Mouse (Mus musculus) telencephalon, adult 2 months (tissue): ENCODE measurements around the gene Ifnl2.
"Not testable (repeated sequence)": the region's sequence is repeated elsewhere in the genome, so short reads cannot be mapped to it uniquely, and the experiment has no call there.

Source experiments
- DNase-seq: peaks from one replicate; pipeline ENCODE4 v3.0.0-alpha.2; 2011; ENCODE audit warnings: low read depth, low spot score

Gene Ifnl2

DNA sequence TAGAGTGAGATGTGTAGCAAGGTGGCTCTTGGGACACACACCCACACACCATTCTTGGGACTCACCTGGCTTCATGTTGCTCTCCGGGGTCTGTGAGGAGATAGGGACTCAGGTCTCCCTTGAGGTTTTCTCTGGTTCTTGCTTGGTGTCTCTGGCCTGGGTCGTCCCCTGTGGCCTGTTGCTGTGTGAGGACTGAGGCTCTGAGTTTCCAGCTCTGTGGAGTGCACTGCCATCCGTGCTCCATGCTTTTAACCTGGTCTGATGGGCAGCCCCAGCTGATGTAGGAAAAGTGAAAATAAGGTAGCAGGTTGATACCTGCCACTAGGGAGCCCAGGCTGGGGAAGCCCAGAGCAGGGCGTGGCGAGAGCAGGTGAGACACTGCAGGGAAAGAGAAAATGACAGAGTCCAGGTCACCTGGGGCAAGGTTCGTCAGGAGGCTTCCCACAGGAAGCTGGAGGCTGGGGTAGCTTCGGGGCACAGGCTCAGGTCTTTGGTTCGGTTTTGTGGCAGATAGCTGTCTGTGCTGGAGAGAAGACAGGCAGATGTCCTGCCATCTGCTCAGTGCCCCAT is at the start of gene Ifnl2:
Ifnl2 (minus strand) TSS at position 51 of the 570 bp plus-strand sequence.
- not testable (repeated sequence) for DNase-seq

DNA sequence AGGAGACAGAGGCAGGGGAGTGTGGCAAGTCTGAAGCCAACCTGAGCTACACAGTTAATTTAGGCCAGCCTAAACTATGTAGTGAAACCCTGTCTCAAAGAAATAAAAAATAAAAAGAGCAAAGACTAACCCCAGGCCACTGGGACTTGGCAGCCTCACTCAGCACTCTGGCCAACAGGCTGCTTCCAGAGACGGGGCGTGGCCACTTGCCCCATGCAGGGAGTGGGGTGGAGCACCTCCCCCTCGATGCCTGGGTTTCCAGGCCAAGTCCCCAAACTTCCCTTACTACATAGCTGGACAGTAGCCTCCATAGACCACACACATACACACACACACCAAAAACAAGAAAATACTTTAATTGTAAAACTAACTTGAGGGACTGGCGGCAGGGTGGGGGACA is 48.2 kb upstream of the Ifnl2 start:
- DNase-seq = no peak

DNA sequence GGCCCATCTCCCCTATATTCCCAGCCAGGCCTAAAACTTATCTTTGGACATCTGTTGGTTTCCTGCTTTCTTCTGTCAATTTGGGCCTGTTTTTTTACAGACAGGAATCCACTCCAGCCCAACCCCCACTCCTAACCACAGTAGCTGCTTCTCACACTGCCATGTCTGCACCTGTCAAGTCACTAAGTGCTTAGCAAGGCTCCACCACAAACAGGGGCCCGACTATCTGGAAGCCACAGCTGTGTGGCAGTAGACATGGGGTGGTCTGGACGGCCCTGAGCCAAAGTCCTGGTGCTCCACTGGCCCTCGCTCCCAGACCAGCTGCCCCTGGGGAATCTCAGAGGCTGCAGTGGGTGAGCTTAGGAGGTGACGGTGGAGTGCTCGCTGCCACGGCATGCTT is 47.5 kb upstream of the Ifnl2 start:
- no peak for DNase-seq

DNA sequence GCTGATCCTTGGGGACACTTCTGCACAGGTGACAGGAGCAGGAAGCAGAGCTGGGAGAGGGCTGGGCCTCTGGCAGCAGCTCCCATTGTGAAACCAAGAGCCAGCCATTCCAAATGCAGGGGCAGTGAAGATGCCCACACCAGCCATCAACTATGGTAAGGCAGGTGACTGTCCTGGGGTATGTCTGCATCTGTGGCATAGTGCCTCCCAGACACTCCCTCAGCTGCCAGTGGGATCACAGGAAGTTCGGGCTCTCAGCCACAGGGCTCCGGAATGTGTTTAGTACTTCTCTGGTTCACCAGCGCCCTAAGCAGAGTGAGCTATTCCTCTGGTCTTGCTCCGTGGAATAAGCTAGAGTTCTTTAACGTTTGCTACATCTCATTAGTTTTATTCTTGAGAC is 46.8 kb upstream of the Ifnl2 start:
- no peak for DNase-seq

DNA sequence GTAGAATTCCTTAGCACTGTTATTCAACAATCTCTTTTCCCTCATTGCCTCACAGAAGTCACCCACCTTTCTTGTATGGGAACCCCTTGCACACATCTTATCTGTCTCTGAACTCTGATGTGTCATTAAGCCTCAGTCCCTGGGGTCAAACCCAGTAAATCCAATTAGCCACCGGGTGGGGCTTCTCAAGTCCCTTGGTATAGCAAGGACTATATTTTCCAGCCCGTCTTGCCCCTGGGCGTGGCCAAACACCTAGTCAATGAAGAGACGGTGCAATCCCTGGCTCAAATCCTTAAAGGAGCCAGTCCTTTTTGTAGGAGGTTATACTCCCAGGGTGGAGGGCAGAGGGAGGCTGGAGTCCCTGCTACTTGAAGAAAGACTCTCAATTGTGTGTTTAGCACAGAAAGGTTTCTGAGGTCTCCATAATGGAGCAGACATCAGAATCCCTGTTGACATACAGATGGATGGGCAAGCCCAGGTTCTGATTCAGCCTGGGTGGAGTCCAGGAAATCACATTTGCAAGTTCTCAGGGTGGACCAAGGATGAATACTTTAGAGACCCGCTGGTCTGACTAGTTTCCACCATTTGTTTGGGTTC is 45.8 kb upstream of the Ifnl2 start:
- no peak for DNase-seq

DNA sequence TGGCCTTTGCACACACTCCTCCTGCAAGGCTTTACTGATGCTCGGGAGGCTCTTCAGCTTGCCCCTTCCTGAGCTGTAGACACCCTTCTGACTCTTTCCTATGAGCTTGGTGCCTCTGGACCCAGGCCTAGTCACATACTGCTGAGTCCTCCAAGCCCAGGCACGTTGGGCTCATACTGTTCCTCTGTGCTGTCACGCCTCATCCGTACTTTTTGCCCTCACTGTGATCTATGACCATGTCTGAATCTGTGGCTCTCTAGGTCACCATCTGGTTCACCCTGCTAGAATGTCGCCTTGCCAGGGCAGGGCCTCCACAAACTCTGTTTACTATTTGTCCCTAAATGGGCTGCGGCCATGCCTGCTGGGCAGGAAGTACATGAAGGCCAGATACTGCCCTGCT is 42.8 kb upstream of the Ifnl2 start:
- DNase-seq = no peak

DNA sequence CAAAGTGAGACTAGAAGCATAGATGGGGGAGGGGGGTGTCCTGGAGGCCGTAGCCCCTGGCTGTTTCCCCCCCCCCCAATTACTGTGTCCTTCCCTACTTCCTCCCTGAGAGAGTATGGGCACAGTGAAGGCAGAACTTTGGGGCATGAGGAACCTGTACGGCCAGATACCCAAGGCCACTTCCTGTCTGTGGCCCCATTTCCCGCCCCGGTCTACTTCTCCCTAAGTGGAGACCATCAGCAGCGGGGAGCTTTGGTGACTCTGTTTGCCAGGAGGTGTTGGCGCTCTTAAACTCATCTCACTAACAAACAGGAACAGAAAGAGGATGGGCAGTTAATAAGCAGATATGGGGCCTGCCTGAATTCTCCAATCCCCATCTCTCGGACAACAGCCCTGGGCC is 37.4 kb upstream of the Ifnl2 start:
- no peak for DNase-seq

DNA sequence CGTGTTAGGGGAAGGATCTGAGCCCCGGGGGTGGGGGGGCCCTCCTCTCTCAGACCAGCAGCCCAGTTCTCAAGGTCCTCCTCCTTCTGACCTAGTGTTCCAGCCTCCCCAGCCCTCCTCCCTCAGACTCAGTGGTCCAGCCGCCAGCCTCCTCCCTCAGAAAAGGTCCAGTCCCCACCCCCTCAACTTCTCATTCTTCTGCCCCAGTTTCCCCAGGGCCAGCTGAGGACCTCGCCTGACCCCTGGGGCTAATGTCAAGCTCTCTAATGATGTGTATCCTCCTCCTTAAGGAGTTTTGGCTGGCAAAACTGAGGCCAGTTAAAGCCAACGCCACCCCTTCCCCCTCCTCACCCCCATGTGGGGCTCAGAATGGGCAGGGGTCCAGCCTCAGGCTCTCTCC is 36.9 kb upstream of the Ifnl2 start, which contains the start of gene Nccrp1:
Nccrp1 (minus strand) TSS at position 101 of the 400 bp plus-strand sequence.
- no peak for DNase-seq

DNA sequence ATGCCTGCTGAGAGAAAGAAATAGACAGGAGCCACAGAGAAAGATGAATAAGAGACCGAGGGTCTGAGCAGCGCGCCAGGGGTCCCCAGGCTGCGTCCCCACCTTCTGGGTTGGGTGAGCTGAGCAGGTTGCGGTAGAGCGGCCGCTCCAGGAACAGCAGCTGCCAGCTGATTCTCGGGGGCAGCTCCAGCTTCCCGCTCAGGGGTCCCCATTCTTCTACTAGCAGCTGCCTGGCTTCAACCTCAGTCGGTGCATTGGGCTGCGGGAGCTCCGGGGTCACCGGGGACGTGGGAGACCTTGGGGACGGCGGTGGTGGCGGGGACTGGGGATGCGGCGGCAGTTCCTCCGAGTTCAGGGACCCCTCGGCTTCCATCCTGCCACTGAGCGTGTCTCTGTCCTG is 36.4 kb upstream of the Ifnl2 start:
- no peak for DNase-seq

DNA sequence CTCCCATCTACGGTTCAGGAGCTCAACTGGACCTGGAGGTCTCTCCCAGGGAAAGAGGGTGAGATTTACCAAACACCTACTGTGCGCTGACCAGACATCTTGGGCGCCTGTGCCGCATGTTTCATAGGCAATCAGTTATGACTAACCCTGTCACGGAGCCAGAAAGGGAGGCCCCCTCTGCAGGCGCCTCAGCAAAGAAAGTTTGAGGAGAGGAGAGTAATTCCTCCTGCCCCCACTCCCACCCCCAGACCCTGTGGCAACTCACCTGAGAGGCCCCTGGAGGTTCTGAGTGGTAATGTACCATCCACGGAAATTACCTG is 35.6 kb upstream of the Ifnl2 start:
- DNase-seq = no peak

DNA sequence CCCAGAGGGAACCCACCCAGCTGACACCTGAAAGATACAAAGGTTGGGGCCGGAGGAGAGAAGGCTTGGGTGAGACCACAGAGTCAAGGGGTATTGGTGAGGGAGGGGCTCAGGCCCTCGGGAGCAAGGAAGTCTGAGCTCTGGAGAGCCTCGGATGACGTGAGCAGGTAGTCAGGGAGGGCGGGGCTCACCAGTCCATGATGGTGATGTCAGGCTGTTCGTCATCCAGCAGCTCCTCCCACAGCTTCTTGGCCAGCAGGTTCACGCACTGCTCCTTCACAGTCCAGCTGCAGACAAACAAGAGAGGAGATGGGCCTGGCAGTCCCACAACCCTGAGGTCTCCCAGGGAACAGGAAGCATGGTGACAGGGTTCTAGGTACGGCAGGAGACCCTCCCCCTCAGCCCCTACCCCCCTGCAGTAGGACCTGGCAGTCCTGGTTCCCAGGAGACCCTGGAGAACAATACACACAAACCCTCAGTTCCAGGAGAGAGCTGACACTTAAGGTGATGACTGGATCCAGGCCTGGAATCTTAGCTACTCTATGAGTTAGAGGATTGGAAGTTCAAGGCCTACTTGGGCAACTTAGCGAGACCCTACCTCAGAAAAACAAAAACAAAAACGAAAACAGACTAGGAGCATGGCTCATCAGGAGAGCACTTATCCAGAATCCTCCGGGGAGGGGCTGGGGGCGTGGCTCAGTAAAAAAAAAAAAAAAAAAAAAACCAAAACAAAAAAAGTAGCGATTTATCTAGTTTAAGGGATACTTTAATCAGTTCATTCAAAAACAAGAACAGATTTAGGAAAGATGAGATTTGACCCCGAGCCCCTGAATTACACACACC is 35.0 kb upstream of the Ifnl2 start:
- no peak for DNase-seq

DNA sequence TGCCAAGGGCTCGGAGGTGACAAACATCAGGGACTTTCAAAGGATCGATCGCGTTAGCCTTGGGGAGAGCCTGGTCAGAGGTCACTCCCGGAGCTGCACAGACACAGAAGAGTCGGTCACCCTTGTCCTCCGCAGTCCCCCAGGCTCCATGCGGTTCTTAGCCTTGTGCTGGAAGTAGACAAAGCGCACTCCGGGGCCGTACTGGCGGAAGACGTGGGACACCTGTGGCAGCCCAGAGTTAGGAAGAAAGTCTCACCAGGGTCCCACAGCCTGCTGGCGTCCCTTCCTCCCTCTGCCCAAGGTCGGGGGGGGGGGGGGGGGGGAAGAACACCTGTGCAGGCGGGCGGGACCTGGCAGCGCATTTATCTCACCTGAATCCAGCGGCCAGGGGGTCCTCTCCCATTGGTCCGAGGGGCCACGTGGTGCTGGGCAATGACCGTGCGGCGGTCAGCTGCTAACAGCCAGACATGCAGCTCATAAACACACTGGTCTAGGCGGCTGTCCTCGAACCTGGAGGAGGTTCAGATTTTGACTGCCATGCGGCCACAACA is 33.9 kb upstream of the Ifnl2 start:
- DNase-seq = no peak

DNA sequence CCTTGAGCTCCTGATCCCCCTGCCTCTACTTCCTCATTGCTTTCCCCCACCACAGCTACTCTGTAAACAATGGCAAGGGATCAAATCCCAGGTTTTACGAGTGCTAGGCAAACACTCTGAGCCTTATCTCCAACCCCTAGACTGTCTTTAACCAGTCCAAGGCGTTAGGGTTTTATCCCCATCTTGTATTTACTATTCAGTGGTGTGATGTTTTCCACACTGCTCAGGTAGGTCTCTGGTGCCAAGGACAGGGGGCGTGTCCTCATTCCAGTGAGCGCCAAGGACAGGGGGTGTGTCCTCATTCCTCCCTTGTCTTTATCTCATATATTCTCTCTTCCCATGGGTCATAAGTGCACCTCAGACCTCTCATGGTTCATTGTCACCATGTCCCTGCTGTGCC is 30.3 kb upstream of the Ifnl2 start, which contains the start of gene Sycn:
Sycn (plus strand) TSS at position 360 of the 400 bp plus-strand sequence.
- DNase-seq = no peak

DNA sequence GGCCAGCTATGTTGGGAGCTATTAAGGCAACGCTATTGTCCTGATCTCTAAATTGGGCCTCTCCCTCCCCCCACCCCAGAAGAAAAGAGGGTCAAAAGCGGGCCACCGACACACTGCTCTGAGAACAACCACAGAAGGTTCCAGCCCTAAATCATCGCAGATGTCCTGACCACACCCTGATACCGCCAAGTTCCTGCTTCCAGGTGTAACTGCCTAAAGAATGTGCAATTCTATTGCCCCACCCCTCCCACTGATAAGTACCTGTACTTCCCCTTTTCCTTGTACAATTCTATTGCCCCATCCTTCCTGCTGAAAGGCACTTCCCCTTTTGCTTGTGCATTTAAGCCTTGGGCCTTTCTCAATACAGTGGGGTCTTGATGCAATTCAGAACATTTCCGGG is 28.6 kb upstream of the Ifnl2 start:
- DNase-seq = not testable (repeated sequence)

DNA sequence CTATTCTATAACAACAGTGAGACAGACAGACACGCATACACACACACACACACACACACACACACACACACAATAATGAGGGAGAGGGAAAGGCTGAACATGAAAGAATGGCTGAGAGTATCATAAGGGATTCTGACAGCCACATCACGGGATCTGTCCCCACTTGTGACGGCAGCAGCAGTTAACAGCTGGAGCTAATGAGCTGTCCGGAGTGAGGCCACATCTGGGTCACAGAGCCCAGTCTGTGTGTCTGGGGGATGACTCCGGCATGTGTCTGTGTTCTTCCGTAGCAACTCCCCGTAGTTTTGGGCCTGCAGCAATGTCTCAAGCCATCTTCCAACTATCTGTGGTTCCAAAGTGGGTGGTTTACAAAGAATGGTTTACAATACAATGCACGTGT is 21.8 kb upstream of the Ifnl2 start:
- no peak for DNase-seq

DNA sequence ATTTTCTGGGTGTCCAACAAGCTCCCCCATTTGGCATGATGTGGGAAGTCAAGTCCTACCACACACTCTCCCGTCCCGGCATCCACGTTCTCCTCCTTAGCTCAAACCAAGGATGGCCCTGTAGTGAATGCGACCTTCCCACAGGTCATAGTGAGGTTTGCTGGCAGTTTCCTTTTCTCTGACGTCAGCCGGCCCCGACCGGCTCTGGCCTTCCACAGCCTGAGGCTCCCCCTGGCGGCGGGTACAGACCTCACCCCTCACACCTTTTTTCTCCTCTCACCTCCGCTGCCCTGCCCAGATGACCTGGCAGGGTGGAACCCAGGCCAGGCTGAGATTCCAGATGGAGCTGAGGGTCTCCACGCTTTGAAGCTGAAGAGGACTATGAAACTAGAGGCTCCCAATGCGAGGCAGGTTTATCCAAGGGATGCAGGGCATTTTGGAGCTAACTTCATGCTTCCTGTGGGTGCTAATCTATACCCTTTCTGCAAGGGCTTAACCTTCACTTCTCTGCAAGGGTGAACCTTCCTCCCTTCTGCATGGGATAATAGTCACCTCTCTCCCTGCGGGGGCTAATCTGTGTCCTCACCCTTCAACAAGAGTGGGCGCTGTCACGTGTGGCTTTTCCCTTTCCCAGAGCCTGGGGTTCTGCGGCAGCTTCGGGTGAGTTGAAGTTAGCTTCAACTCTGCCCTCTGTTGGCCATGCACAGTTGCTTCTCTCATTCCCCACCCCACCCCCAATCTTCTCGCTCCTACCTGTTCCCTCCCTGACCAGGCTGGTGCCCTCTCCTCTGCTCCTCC is 17.9 kb upstream of the Ifnl2 start:
- no peak for DNase-seq

DNA sequence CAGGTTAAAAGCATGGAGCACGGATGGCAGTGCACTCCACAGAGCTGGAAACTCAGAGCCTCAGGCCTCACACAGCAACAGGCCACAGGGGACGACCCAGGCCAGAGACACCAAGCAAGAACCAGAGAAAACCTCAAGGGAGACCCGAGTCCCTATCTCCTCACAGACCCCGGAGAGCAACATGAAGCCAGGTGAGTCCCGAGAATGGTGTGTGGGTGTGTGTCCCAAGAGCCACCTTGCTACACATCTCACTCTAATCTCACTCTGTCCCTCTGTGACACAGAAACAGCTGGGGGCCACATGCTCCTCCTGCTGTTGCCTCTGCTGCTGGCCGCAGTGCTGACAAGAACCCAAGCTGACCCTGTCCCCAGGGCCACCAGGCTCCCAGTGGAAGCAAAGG is 12.3 kb upstream of the Ifnl2 start, which contains the start of gene Ifnl3:
Ifnl3 (plus strand) TSS at position 301 of the 400 bp plus-strand sequence.
- not testable (repeated sequence) for DNase-seq

DNA sequence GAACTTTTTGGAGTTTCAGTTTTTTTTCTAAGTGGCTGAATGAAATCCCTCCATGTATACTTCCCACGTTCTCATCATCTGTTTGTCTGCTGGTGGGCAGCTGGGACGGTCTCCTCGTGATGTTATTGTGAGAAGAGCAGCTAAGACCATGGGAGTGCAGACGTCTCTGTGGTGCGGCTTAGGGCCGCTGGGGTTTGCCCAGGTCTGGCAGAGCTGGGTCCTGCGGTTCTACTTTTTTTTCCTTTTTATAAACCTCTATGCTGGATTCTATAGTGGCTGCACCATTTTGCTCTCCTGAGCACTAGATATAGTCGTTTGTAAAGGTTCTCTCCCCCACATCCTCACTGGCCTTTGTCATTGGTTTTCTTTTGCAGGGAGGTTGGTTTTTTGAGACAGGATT is 1.2 kb upstream of the Ifnl2 start:
- DNase-seq = no peak

DNA sequence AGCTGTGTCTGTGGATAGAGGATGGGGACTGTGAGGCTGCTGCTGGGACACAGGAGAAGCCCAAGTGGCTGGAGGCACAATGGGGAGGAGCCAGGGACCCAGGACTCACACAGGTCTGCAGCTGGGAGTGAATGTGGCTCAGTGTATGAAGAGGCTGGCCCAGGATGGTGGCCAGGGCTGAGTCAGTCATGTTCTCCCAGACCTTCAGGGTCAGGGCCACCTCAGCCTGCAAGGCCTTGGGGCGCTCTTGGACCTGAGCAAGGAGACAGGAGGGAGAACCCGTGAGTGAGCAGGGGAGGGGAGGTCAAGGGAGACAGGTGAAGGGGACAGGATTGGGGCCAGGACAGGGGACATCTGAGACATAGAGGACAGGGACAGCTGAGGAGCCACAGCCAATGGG is 1.1 kb downstream of the Ifnl2 start:
- DNase-seq = not testable (repeated sequence)

DNA sequence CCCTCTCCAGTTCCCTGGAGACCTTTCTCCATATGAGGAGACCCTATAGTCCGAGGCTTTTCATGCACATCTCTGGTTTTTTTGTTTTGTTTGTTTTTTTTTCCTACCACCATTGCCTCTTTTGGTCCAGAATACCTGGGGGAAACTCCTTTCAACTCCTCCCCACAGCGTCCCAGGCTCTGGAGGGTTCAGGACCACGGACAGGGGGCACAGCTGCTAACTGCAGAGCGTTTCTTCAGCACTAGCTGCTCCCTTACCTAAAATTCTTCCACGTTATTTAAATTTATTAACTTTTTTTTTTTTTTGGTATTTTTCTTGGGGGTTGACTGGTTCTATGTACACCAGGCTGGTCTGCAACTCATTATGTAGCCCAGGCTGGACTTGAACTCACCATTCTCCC is 4.7 kb downstream of the Ifnl2 start:
- DNase-seq = no peak

DNA sequence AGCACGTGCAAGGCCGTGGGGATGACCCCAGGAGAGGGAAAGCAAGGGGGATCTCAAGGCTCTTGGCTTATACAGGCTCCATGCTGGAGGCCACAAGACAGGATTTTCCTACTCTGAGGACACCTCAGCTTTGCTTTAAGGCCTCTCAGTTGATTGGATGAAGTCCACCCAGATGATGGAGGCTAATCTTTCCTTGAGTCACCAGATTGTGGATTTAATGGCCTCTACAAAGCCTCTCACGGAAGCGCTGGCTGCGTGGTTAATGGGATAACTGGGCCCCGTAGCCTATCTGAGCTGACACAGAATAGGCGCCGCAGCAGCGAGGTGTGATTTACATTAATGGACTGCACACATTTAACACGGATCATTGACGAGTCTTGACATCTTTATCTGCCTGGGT is 14.8 kb downstream of the Ifnl2 start:
- DNase-seq = no peak

DNA sequence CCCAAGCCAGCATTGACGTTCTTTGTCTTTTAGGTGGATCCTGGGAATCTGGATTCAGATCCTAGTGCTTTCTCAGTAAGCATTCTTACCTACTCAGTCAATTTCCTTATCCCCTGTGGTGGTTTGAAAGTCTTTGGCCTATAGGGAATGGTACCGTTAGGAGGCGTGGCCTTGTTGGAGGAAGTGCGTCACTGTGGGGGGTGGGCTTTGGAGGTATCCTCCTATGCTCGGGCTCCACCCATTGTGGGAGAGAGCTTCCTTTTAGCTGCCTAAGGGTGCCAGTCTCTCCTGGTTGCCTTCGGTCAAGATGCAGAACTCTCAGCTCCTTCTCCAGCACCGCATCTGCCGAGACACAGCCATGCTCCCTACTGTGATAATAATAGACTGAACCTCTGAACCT is 17.9 kb downstream of the Ifnl2 start:
- DNase-seq = no peak
